Mouse (Mus musculus): ENCODE results near the gene Nfrkb. TPM values are rescaled to one million over a fixed set of nuclear protein-coding genes. Genes with fewer than 3 reads are reported as not detected.

The Nfrkb gene
- total and polyA plus RNA-seq, 3 experiments: 15.5 to 22.0 (median 15.6) TPM

- Histone ChIP-seq H3K4me3 (replicated peaks in 1 of 3; ENCODE audit: low read depth in 2 of 3, low read length in 2 of 3, poor library complexity in 1 of 3) (no peak overlapping the region), H3K9me3 (replicated peaks; ENCODE audit: low read length) (no peaks in the 10 kb centered on the region), H3K79me2 (replicated peaks; ENCODE audit: control insufficient read depth, extremely low read depth, insufficient read depth, poor library complexity, severe bottlenecking) (no peaks in the 10 kb centered on the region), H3K4me1 (ENCODE audit: control insufficient read depth in 1 of 2, insufficient read depth in 2 of 2) (no peaks in the 10 kb centered on the region), H3K36me3 (replicated peaks in 1 of 2; ENCODE audit: control insufficient read depth in 1 of 2, insufficient read depth in 1 of 2, low read length in 1 of 2) (no peaks in the 10 kb centered on the region), H3K4me2 (ENCODE audit: insufficient read depth, low read depth, poor library complexity, severe bottlenecking) (no peak overlapping the region), H3K9ac (ENCODE audit: insufficient read depth, low read depth) (no peak overlapping the region), H3K27ac (ENCODE audit: insufficient read depth, low read depth) (no peak overlapping the region), H3K27me3 (replicated peaks) (no peaks in the 10 kb centered on the region)
- dilution Hi-C loops (cut with MboI; ENCODE audit: extremely low pct_ligation_motif_present, extremely low pct_unique_long_range_greater_than_20kb, low sequenced_read_pairs) (no loop called here), in situ Hi-C loops (cut with MboI; ENCODE audit: low pct_ligation_motif_present, low pct_unique_long_range_greater_than_20kb, low sequenced_read_pairs) (no loop called here)
- no peak for DNase-seq (ENCODE audit: extremely low read depth)
- TF ChIP-seq GABPA (IDR thresholded peaks at IDR 0.05; ENCODE audit: insufficient replicate concordance, low read depth, low read length) (no peak), IRF4 (IDR thresholded peaks at IDR 0.05; ENCODE audit: low read depth, low read length) (no peak), USF1 (IDR thresholded peaks at IDR 0.05; ENCODE audit: low read depth, low read length) (no peak), USF2 (conservative IDR thresholded peaks at IDR 0.05; ENCODE audit: low read depth, low read length) (no peak), ZKSCAN1 (IDR thresholded peaks at IDR 0.05; ENCODE audit: borderline replicate concordance, low read depth, low read length) (no peak), ETS1 (conservative IDR thresholded peaks at IDR 0.05; ENCODE audit: low read depth, low read length) (no peak), JUN (IDR thresholded peaks at IDR 0.05; ENCODE audit: insufficient read depth, low read depth, low read length) (no peak), ELF1 (IDR thresholded peaks at IDR 0.05; ENCODE audit: low read depth, low read length) (no peak), KAT2A (IDR thresholded peaks at IDR 0.05; ENCODE audit: insufficient replicate concordance, low read length) (no peak), MAFK (IDR thresholded peaks at IDR 0.05; ENCODE audit: insufficient replicate concordance, low read length) (no peak), ZC3H11A (IDR thresholded peaks at IDR 0.05; ENCODE audit: low read depth, low read length) (no peak)
Measured at GRCm38 (mm10) chr9:31433431-31433830, 47.4 kb downstream of the Nfrkb start.

GRCm38 (mm10) chr9:31435415-31435814 lies 49.4 kb downstream of the Nfrkb start:
- in situ Hi-C loops (cut with MboI; ENCODE audit: low pct_ligation_motif_present, low pct_unique_long_range_greater_than_20kb, low sequenced_read_pairs): no loop called here
- no peaks in the 10 kb centered on the region for H3K79me2 ChIP-seq (replicated peaks; ENCODE audit: control insufficient read depth, extremely low read depth, insufficient read depth, poor library complexity, severe bottlenecking)
- dilution Hi-C loops (cut with MboI; ENCODE audit: extremely low pct_ligation_motif_present, extremely low pct_unique_long_range_greater_than_20kb, low sequenced_read_pairs): no loop called here

More at GRCm38 (mm10) chr9:31435415-31435814, 49.4 kb downstream of the Nfrkb start:
- TF ChIP-seq SIN3A (IDR thresholded peaks at IDR 0.05; ENCODE audit: low read length) (no peak), MAFK (IDR thresholded peaks at IDR 0.05; ENCODE audit: insufficient replicate concordance, low read length) (no peak), ETS1 (conservative IDR thresholded peaks at IDR 0.05; ENCODE audit: low read depth, low read length) (no peak), MAX (IDR thresholded peaks at IDR 0.05; ENCODE audit: low read length) (no peak), RAD21 (IDR thresholded peaks at IDR 0.05; ENCODE audit: low read depth, low read length) (no peak), BHLHE40 (IDR thresholded peaks at IDR 0.05; ENCODE audit: low read depth, low read length) (no peak), ZKSCAN1 (IDR thresholded peaks at IDR 0.05; ENCODE audit: borderline replicate concordance, low read depth, low read length) (no peak), CTCF (conservative IDR thresholded peaks at IDR 0.05 in 1 of 2, IDR thresholded peaks at IDR 0.05 in 1 of 2; ENCODE audit: low read depth in 2 of 2, low read length in 2 of 2) (no peak), CHD1 (IDR thresholded peaks at IDR 0.05; ENCODE audit: low read depth, low read length) (no peak), JUND (conservative IDR thresholded peaks at IDR 0.05; ENCODE audit: low read depth, low read length) (no peak)
- Histone ChIP-seq H3K4me2 (ENCODE audit: insufficient read depth, low read depth, poor library complexity, severe bottlenecking) (no peak overlapping the region), H3K27ac (ENCODE audit: insufficient read depth, low read depth) (no peak overlapping the region), H3K9ac (ENCODE audit: insufficient read depth, low read depth) (no peak overlapping the region), H3K4me1 (ENCODE audit: control insufficient read depth in 1 of 2, insufficient read depth in 2 of 2) (no peaks in the 10 kb centered on the region), H3K9me3 (replicated peaks; ENCODE audit: low read length) (no peaks in the 10 kb centered on the region), H3K36me3 (replicated peaks in 1 of 2; ENCODE audit: control insufficient read depth in 1 of 2, insufficient read depth in 1 of 2, low read length in 1 of 2) (no peaks in the 10 kb centered on the region), H3K27me3 (replicated peaks) (no peaks in the 10 kb centered on the region), H3K4me3 (replicated peaks in 1 of 3; ENCODE audit: low read depth in 2 of 3, low read length in 2 of 3, poor library complexity in 1 of 3) (no peak overlapping the region)
- no peak for DNase-seq (ENCODE audit: extremely low read depth)

Data from CH12.LX (cell line).